Mouse (Mus musculus): Measurements from ENCODE around the gene Gm17359.
A peak's percentile ranks its signal among the peaks of the same experiment; 100 is the strongest.

The Gm17359 gene

GRCm38 (mm10) chr3:79336044-79336766, at the start of gene Gm17359:
Gene Gm17359 (plus strand): TSS chr3:79336661.
- DNase-seq (ENCODE audit: low spot score): no peak

GRCm38 (mm10) chr3:79287108-79287576, 49.3 kb upstream of the Gm17359 start:
- peak; percentile 95 for DNase-seq (ENCODE audit: low spot score)

GRCm38 (mm10) chr3:79287699-79288458, 48.6 kb upstream of the Gm17359 start:
- peak; percentile 21 for DNase-seq (ENCODE audit: low spot score)

- DNase-seq (ENCODE audit: low spot score): peak; percentile 43
These were observed 47.4 kb upstream of the Gm17359 start for GRCm38 (mm10) chr3:79289050-79289449.

- DNase-seq (ENCODE audit: low spot score): no peak
These were observed 43.4 kb upstream of the Gm17359 start for GRCm38 (mm10) chr3:79293023-79293422.

GRCm38 (mm10) chr3:79294701-79295100, 41.8 kb upstream of the Gm17359 start:
- DNase-seq (ENCODE audit: low spot score): no peak

- DNase-seq (ENCODE audit: low spot score): no peak
These were observed 40.4 kb upstream of the Gm17359 start for GRCm38 (mm10) chr3:79296049-79296448.

GRCm38 (mm10) chr3:79296586-79296985, 39.9 kb upstream of the Gm17359 start:
- no peak for DNase-seq (ENCODE audit: low spot score)

GRCm38 (mm10) chr3:79297281-79297680, 39.2 kb upstream of the Gm17359 start:
- DNase-seq (ENCODE audit: low spot score): no peak

GRCm38 (mm10) chr3:79299401-79299800, 37.1 kb upstream of the Gm17359 start:
- DNase-seq (ENCODE audit: low spot score): no peak

- no peak for DNase-seq (ENCODE audit: low spot score)
These were observed 27.9 kb upstream of the Gm17359 start for GRCm38 (mm10) chr3:79308605-79309004.

- DNase-seq (ENCODE audit: low spot score): no peak
These were observed 26.3 kb upstream of the Gm17359 start for GRCm38 (mm10) chr3:79310184-79310583.

GRCm38 (mm10) chr3:79311895-79312294, 24.6 kb upstream of the Gm17359 start:
- DNase-seq (ENCODE audit: low spot score): no peak

- peak; percentile 77 for DNase-seq (ENCODE audit: low spot score)
These were observed 22.3 kb upstream of the Gm17359 start for GRCm38 (mm10) chr3:79314006-79314698.

GRCm38 (mm10) chr3:79324697-79325526, 11.5 kb upstream of the Gm17359 start:
- no peak for DNase-seq (ENCODE audit: low spot score)

GRCm38 (mm10) chr3:79329691-79330315, 6.7 kb upstream of the Gm17359 start:
- no peak for DNase-seq (ENCODE audit: low spot score)

- DNase-seq (ENCODE audit: low spot score): no peak
These were observed 3.4 kb upstream of the Gm17359 start for GRCm38 (mm10) chr3:79333051-79333450.

- DNase-seq (ENCODE audit: low spot score): no peak
These were observed 2.7 kb upstream of the Gm17359 start for GRCm38 (mm10) chr3:79333643-79334200.

GRCm38 (mm10) chr3:79340737-79341136, 4.3 kb downstream of the Gm17359 start:
- DNase-seq (ENCODE audit: low spot score): no peak

- DNase-seq (ENCODE audit: low spot score): no peak
These were observed 6.7 kb downstream of the Gm17359 start for GRCm38 (mm10) chr3:79342961-79343735.
